Mouse (Mus musculus) liver, embryonic 14.5 days (tissue): Measurements from ENCODE around the gene Fgf22. TPM values are rescaled to one million over a fixed set of nuclear protein-coding genes. Genes with fewer than 3 reads are reported as not detected.

ENCODE experiments used
- ATAC-seq: fragments of 200-750 bp; cut with Nextera tagmentation; 2 replicates; pipeline ENCODE4 v1.8.0; 2017; ENCODE audit warnings: moderate number of reproducible peaks, mild to moderate bottlenecking, moderate library complexity; ENCODE audit not compliant: insufficient read depth
- DNase-seq, 3 experiments: peaks; one replicate each; pipeline ENCODE4 v3.0.0-alpha.2; 2012 to 2013; ENCODE audit warnings: low read depth in 3 of 3, low spot score in 3 of 3
- H3K27ac ChIP-seq: fragments of 300-500 bp; sonication (generic); 2 replicates; pipeline ENCODE4 v1.5.1; 2014; ENCODE audit warnings: moderate library complexity, mild to moderate bottlenecking, control low read depth, inconsistent platforms
- H3K27me3 ChIP-seq: fragments of 300-500 bp; sonication (generic); 2 replicates; pipeline ENCODE4 v1.6.1; 2014; ENCODE audit warnings: mild to moderate bottlenecking, low read length, moderate library complexity; ENCODE audit not compliant: control insufficient read depth, insufficient read depth
- H3K36me3 ChIP-seq: fragments of 300-500 bp; sonication (generic); replicated peaks from 2 replicates; pipeline ENCODE4 v1.6.1; 2014; ENCODE audit warnings: low read depth; ENCODE audit not compliant: control insufficient read depth, insufficient read depth
- H3K4me1 ChIP-seq, 2 experiments: fragments of 200-500 bp in 1 of 2; fragments of 300-500 bp in 1 of 2; sonication (generic) in 1 of 2; replicated peaks; 2 replicates each; pipeline ENCODE4 v1.6.1; 2012 to 2014; ENCODE audit warnings: antibody characterized with exemption in 1 of 2, inconsistent platforms in 1 of 2, low read length in 1 of 2; ENCODE audit not compliant: control insufficient read depth in 2 of 2, insufficient read depth in 2 of 2
- H3K4me2 ChIP-seq: fragments of 300-500 bp; sonication (generic); 2 replicates; pipeline ENCODE4 v1.6.1; 2014; ENCODE audit warnings: low read depth, mild to moderate bottlenecking, control low read depth, moderate library complexity
- H3K4me3 ChIP-seq, 2 experiments: fragments of 200-500 bp in 1 of 2; fragments of 300-500 bp in 1 of 2; sonication (generic) in 1 of 2; 2 replicates each; pipeline ENCODE4 v1.5.1; 2012 to 2014; ENCODE audit warnings: low read depth in 2 of 2, low read length in 2 of 2, mild to moderate bottlenecking in 2 of 2, control low read depth in 1 of 2, inconsistent platforms in 1 of 2, moderate library complexity in 1 of 2; ENCODE audit not compliant: insufficient read depth in 1 of 2
- H3K9ac ChIP-seq: fragments of 300-500 bp; sonication (generic); replicated peaks from 2 replicates; pipeline ENCODE4 v1.6.1; 2014; ENCODE audit warnings: mild to moderate bottlenecking, control low read depth, moderate library complexity
- H3K9me3 ChIP-seq: fragments of 300-500 bp; sonication (generic); 2 replicates; pipeline ENCODE4 v1.6.1; 2016; ENCODE audit warnings: low read length, mixed read lengths; ENCODE audit not compliant: control insufficient read depth
- CTCF ChIP-seq: IDR thresholded peaks from 2 replicates; pipeline ENCODE4 v1.5.1; 2016; ENCODE audit warnings: antibody characterized with exemption, low read depth, control low read depth
- EP300 ChIP-seq: IDR thresholded peaks from 2 replicates; pipeline ENCODE4 v1.6.1; 2016; ENCODE audit warnings: antibody characterized with exemption, low read depth
- WGBS: fragments of 180-500 bp; shearing (Covaris S2); extraction: QIAGEN DNeasy Blood & Tissue Kit; methylation state at CpG from one replicate; pipeline ENCODE4 v1.1.7; 2014; ENCODE audit not compliant: insufficient replicate concordance; 5-methylcytosine and 5-hydroxymethylcytosine counted together
- polyA plus RNA-seq, 2 experiments: library from polyadenylated mRNA; depleted of rRNA in 1 of 2; stranded (reverse) in 1 of 2; unstranded in 1 of 2; fragments of >200 nt; fragmentation: Nextera tagmentation in 1 of 2; extraction: Ambion mirVana in 1 of 2; gene quantifications; 2 replicates each; pipeline versions ENCODE4 v1.2.1 to v1.2.3; 2012 to 2014

Fgf22 gene
- polyA plus RNA-seq (2012; rRNA removed): not detected in 2 replicates
- polyA plus RNA-seq (2014; fragmentation: Nextera tagmentation; extraction: Ambion mirVana): not detected in 2 replicates

DNA sequence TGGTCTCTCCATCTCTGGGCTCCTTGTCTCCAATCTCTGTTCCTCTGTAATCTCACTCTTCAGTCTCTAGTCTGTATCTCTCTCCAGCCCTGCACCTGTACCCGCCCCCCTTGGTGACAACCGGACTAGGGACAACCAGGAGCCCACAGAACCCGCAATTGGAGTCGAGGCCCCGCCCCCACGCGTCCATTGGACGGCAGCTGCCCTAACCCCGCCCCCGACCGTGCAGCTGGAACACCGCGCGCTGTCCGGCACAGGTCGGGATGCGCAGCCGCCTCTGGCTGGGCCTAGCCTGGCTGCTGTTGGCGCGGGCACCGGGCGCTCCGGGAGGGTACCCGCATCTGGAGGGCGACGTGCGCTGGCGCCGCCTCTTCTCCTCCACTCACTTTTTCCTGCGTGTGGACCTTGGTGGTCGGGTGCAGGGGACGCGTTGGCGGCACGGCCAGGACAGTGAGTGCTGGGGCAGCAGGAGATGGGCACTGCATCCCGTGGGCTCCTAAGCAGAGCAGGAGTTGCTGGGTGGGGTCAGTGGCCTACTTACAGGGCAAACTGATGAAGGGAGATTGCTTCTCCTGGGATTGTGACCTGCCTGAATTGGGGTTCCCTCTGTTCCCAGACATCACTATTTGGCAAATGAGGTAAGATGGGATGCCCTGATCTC is at the start of gene Fgf22:
Gene Fgf22, plus strand, starts transcription at position 221 of the 661 bp plus-strand sequence.
- H3K27ac ChIP-seq: no peak within 1 kb of the TSS
- peaks cover 0 to 2% of the 10 kb centered on the region in 2 experiments; a peak in 1 of 4 replicates for H3K4me1 ChIP-seq
- DNase-seq (peak in 2 of 3 experiments; percentile 36 to 43), ATAC-seq (peak; percentile 77)
- no peak within 1 kb of the TSS for H3K4me3 ChIP-seq
- H3K36me3 ChIP-seq: peaks cover 11% of the 10 kb centered on the region
- H3K9ac ChIP-seq: no peak within 1 kb of the TSS
- H3K27me3 ChIP-seq: no peaks in the 10 kb centered on the region
- H3K9me3 ChIP-seq: no peaks in the 10 kb centered on the region
- H3K4me2 ChIP-seq: peak within 1 kb of the TSS; percentile 35
- no peak for TF ChIP-seq EP300
- TF ChIP-seq CTCF: no peak
- whole genome bisulfite sequencing: 5% methylated on average over 36 of the region's 36 CpGs

DNA sequence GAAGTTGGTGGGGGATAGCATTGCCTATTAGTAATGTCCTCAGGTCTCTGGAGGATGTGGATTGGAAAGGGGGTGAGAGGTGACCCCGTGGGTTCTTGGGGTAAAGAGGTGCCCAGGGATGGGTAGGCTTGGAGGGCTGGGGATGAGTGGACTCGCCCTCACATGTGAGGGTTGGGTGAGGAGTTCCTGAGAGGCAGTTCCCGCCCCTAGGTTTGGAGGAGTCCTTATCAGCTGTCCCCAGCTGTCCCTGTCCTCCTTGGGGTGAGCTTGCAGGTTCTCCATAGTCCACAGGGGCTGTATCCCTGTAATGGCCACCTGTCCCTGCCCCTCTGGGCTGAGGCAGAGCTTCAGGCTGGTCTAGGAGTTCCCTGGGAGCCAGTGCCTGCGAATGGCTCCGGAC is 48.9 kb upstream of the Fgf22 start:
- H3K9ac ChIP-seq: peak overlapping the region; percentile 97
- H3K4me3 ChIP-seq: peak overlapping the region; percentile 86 to 100
- peaks cover 48% of the 10 kb centered on the region for H3K36me3 ChIP-seq
- TF ChIP-seq CTCF (peak; percentile 53), EP300 (peak; percentile 94)
- WGBS: 27% methylated on average over 5 of the region's 5 CpGs
- ATAC-seq (peak; percentile 81), DNase-seq (peak; percentile 90 to 94 (median 91))
- peaks cover 24 to 45% of the 10 kb centered on the region in 2 experiments for H3K4me1 ChIP-seq
- no peaks in the 10 kb centered on the region for H3K9me3 ChIP-seq
- H3K27me3 ChIP-seq: no peaks in the 10 kb centered on the region
- H3K4me2 ChIP-seq: peak overlapping the region; percentile 100
- H3K27ac ChIP-seq: peak overlapping the region; percentile 98

DNA sequence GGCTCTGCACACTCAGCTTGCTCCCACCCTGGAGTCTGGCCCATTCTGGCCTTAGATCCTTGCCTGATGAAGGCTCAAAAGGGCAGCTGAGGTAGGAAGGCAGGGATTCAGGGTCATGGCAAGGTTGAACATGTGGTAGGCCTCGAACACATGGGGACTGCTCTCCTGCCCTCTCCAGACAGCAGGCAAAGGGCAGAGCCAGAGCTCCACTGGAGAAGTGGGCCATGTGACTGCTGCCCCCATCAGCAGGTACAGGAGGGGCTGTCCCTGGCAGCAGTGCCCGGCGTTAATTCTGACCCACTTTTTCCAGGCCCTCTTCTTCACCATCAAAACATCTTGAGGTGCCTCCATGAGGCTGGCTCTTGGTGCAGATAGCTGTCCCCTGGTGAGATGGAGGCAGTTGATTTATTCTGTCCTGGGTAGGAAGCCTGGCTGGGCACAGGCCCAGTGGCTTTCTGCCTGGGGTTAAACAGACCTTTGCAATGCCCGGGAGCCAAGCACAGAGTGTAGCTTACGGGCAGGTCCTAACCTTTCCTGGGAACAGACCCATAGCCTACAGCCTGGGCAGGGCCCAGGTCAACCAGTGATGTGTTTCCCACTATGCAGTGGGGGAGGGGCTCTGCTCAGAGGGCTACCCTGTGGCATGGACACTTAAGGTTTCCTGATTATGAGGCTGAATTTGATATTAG is 48.3 kb upstream of the Fgf22 start:
- H3K4me1 ChIP-seq: peaks cover 24 to 39% of the 10 kb centered on the region in 2 experiments
- no peaks in the 10 kb centered on the region for H3K27me3 ChIP-seq
- H3K9me3 ChIP-seq: no peaks in the 10 kb centered on the region
- no peak for TF ChIP-seq EP300
- no peak for TF ChIP-seq CTCF
- peaks cover 54% of the 10 kb centered on the region for H3K36me3 ChIP-seq
- peak overlapping the region; percentile 98 for H3K27ac ChIP-seq
- ATAC-seq: no peak
- WGBS: 52% methylated on average over 5 of the region's 5 CpGs
- peak overlapping the region; percentile 100 for H3K4me2 ChIP-seq
- peak overlapping the region; percentile 86 to 100 for H3K4me3 ChIP-seq
- DNase-seq: no peak
- peak overlapping the region; percentile 97 for H3K9ac ChIP-seq

DNA sequence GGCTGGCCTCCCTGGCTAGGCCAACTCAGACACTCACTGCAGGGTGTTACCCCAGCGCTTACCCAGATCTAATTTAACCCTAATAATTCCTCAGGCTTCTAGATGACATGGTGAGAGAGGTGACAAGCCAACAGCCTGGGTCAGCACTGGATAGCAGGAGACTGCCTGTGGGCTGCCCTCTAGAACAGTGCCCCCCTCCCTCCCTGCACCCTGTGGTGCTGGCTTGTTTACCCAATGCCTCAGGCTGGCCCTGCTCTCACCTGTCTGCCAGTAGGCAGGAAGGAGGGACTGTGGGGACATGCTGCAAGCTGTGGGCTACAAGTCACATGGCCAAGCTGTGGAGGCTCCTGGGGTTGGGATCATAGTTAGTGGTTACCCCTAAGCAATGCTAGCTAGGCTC is 47.7 kb upstream of the Fgf22 start:
- Histone ChIP-seq H3K27ac (peak overlapping the region; percentile 98), H3K4me3 (peak overlapping the region; percentile 86 to 100), H3K27me3 (no peaks in the 10 kb centered on the region), H3K9me3 (no peaks in the 10 kb centered on the region), H3K4me2 (peak overlapping the region; percentile 100), H3K9ac (peak overlapping the region; percentile 97), H3K4me1 (peaks cover 24 to 38% of the 10 kb centered on the region in 2 experiments), H3K36me3 (peaks cover 60% of the 10 kb centered on the region)
- TF ChIP-seq EP300 (no peak), CTCF (no peak)
- no peak for ATAC-seq
- 80% methylated on average over 1 of the region's 1 CpGs for WGBS
- no peak for DNase-seq

DNA sequence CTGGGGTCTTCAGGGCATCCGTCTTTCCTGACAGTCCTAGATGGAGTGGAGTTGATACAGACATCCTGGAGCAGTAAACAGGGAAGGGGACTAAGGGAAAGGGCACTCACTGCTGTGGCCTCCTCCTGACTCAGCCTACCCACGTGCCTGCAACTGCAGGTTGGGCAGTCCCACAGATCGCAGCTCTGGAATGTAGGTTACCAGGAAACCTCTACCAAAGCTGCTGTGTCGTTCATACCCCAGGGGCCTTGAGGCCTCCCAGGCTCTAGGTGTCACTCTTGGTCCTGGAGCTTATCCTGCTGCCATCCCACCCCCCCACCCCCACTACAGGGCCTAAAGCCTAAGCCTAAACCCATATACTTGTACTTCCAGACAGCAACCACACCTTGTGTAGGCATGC is 47.1 kb upstream of the Fgf22 start:
- no peak for TF ChIP-seq CTCF
- no peak for TF ChIP-seq EP300
- Histone ChIP-seq H3K27ac (peak overlapping the region; percentile 98), H3K4me3 (peak overlapping the region; percentile 86 to 100; a peak in 3 of 4 replicates), H3K4me1 (peaks cover 26 to 42% of the 10 kb centered on the region in 2 experiments), H3K27me3 (no peaks in the 10 kb centered on the region), H3K4me2 (peak overlapping the region; percentile 100), H3K36me3 (peaks cover 63% of the 10 kb centered on the region), H3K9me3 (no peaks in the 10 kb centered on the region), H3K9ac (peak overlapping the region; percentile 19; the same call in 1 of the 2 replicates)
- 55% methylated on average over 4 of the region's 4 CpGs for WGBS
- no peak for ATAC-seq
- DNase-seq: no peak
